Mouse (Mus musculus) common myeloid progenitor, adult 5-6 weeks (primary cell): ENCODE measurements around the gene Fam217a. TPM values are rescaled to one million over a fixed set of nuclear protein-coding genes. Genes with fewer than 3 reads are reported as not detected.
A peak's percentile ranks its signal among the peaks of the same experiment; 100 is the strongest.
"Not testable (repeated sequence)": the region's sequence is repeated elsewhere in the genome, so short reads cannot be mapped to it uniquely, and the experiment has no call there.

Source experiments
- ATAC-seq: replicated peaks from 2 replicates; pipeline ENCODE4 v1.8.0; 2016; ENCODE audit warnings: low read depth, mild to moderate bottlenecking, moderate TSS enrichment, inconsistent platforms; ENCODE audit not compliant: poor library complexity, severe bottlenecking
- total RNA-seq: library from RNA; stranded (forward); fragments of 200-1000, 187-1606 nt; gene quantifications from 2 replicates; pipeline ENCODE4 v1.2.3, GENCODE M21; 2017

Gene Fam217a
- total RNA-seq, result 0.64 TPM in 1 of 2 replicates, not detected in the other

- no peak for ATAC-seq
Measured at GRCm38 (mm10) chr13:34924210-34924609, at the start of gene Fam217a, which contains the start of gene 4933417A18Rik. Gene Fam217a, minus strand, starts transcription at chr13:34924310. Gene 4933417A18Rik, plus strand, starts transcription at chr13:34924409.

DNA sequence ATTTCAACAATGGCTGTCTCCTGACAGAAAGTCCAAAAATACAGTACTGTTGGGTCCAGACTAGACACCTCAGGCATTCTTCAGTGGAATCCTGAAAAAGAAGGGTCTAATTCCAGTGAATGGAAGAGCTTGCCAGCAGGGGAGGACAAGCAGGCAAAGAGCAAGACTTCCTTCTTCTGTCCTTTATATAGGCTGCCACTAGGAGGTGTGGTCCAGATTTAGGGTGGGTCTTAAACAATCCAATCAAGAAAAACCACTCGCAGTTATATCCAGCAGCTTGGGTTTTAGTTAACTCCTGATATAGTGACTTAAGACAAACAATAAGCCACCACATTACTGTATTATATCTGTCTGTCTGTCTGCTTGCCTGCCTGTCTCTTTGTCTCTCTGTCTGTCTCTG, 49.7 kb upstream of the Fam217a start:
- ATAC-seq, result peak; percentile 63

- peak; percentile 84 for ATAC-seq
Measured at GRCm38 (mm10) chr13:34973149-34973548, 49.0 kb upstream of the Fam217a start.

DNA sequence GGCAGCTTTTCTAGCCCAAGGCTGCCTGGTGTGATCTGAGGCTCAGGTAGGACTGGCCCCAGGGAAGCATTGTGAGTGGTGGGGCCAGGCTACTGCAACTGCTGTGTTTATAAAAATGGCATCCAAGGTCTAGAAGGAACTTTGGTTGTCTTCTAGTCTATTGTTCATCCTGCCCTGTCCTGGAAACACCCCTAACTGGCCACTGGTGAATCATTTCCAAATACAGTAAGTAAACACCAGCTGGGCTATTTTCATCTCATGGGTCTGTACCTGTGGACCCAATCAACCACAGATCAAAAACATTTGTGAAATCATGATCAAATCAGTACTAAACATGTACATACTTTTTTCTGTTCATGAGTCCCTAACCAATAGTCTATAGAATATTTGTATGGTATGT, 48.3 kb upstream of the Fam217a start:
- ATAC-seq, result not testable (repeated sequence)

DNA sequence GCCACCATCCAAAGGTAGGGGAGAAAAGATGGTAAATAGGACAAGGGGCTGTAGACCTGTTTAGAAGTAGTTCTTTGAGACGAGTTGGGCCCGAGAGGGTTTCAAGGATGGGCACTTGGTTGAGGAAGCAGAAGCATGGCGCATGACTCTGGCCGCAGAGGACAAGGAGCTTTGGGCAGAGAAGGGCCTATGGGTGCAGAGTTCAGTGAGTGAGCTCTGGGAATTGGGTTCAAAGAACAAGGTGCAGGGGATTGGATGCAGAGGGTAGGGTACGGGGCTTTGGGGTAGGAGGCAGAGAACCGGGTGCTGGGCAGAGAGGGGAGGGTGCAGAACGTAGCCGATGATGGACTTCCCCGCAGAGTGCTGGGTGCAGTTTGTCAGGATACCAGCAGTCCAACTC, 41.5 kb upstream of the Fam217a start:
- ATAC-seq, result peak; percentile 45; the same call in 1 of the 2 replicates

- ATAC-seq, result no peak
Measured at GRCm38 (mm10) chr13:34964866-34965265, 40.8 kb upstream of the Fam217a start.

DNA sequence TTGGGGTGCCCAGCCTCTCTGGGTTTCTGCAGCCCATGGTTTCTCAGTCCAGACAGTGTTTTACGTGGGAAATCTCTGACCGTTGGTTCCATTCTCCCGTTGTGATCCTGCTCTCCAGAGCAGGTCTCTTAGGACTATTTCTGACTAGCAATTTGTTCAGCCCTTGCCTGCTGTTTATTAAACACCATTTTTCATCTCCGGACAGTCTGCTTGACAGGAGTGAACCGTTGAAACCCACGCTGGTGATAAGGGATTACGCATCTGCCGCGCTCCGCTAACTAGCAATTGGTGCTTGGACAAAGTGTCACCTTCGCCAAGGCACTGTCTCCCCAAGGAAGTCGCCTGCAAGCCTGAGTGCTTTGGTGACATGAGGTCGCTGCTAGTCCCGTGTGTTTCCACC, 40.3 kb upstream of the Fam217a start:
- ATAC-seq, result peak; percentile 29; the same call in 1 of the 2 replicates

GRCm38 (mm10) chr13:34963511-34964397, 39.6 kb upstream of the Fam217a start, which contains the start of gene Eci3:
Gene Eci3, minus strand, starts transcription at chr13:34963810.
- peak; percentile 69 for ATAC-seq

DNA sequence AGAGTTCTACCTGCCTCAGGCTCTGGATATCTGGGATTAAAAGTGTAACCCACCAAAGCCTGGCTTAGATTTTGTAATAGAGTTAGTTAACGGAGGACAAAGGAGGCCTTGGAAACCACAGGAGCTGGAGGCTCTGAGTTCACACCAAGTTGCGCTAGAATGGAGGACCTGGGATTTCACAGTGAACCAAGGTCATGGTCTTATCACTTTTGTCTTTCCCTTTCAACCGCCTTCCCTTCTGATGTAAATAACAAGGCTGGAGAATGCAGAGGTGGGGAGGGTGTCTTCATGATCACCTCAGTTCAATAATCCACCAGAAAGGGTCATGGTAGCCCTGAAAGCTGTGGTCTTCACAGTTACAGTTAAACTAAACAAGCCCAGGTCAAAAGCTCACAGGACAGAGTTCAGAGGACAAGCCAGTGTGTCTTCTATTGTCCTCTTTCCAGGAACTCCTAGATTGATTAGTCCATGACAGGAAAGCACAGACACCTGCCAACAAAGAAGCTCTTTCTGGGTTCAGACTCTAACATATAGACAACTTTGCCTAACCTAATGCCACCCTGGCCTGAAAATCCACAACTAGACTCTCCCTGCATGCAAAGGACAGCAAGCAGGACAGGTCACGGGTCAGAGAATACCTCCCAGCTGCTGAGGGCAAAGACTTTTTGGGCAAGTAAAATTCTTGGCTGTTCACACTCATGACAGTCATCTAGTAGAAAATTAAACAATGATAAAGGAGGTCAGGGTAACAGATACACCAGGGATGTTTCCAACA, 37.1 kb upstream of the Fam217a start:
- ATAC-seq, result no peak

DNA sequence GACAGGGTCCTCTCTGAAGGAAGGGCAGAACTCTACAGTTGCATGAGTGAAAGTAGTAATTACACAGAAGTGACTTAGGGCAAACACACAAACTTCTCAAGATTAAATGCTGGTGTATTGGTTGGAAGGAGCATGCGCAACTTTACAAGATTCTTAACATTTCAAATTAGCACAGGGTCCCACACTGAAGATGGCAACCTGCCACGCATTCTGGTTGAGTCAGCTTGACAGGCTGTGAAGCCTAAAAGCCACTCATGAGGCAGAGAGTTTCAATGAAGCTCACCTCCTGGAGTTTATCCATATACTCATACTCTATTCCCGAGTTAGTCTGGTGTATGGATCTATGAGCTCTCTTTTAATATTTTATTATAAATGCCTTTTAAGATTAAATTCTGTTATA, 34.0 kb upstream of the Fam217a start:
- not testable (repeated sequence) for ATAC-seq

- no peak for ATAC-seq
Measured at GRCm38 (mm10) chr13:34956901-34957300, 32.8 kb upstream of the Fam217a start.

GRCm38 (mm10) chr13:34951437-34951836, 27.3 kb upstream of the Fam217a start:
- peak; percentile 96 for ATAC-seq

GRCm38 (mm10) chr13:34942370-34942769, 18.3 kb upstream of the Fam217a start:
- no peak for ATAC-seq

DNA sequence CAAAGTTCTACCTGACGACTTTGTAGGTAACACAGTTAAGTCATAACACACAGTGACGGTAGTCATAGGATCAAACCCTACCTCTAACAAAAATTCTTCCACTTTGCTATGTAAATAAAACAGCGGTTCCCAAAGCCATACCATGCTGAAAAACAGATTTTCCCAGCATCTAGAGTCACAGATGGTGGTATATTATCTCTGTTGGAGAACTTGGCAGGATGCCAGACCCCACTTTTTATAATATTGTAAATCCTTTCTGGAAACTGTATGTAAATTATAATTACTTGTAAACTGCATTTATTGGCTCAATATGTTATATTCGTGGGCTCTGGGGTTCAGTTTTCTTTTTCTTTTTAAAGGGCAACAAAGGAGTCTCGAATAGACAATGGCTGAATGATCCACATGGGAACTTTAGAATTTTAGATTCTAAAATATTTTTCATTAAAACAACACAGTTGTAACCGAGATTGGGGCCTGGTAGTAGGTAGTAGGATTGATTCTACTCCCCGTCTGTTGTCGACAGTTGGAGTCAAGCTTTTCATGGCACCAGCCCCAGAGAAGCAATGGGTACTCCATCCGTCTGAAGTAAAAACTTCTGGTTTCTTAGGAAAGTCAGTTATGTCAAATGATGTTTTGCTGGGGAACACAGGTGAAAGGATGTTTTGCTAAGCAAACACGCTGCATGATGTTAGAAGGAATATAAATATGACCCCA, 11.0 kb upstream of the Fam217a start:
- no peak for ATAC-seq

DNA sequence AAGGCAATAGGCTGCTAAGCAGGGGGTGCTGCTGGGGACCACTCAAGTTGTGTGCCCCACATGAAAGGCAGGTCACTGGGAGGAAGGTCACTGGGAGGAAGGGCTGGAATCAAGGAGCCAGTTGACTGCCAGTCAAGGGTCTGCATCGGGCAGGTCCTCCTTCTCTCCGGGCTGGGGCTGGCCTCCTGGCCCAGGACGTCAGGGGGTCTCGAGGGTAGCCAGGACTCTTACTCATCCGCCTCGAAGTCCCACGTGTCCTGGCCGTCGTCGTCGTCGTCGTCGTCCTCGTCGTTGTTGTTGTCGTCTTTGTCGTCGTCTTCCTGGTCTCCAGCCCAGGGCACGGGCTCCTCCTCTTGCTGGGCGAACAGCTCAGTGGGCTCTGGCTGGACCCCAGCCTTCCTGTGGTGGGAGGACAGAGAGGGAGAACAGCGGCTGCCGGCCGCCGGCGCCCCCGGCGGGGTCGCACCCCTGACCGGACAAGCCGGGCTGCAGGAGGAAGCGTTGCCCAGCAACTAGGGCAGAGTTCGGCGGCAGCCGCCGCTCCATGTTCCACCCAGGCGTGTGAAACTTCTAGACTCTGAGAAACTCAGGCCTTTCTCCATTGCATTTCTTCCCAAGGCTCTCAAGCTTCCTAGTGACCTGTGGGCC, 7.5 kb downstream of the Fam217a start:
- no peak for ATAC-seq

- ATAC-seq, result peak; percentile 83
Measured at GRCm38 (mm10) chr13:34914614-34915013, 9.5 kb downstream of the Fam217a start.

DNA sequence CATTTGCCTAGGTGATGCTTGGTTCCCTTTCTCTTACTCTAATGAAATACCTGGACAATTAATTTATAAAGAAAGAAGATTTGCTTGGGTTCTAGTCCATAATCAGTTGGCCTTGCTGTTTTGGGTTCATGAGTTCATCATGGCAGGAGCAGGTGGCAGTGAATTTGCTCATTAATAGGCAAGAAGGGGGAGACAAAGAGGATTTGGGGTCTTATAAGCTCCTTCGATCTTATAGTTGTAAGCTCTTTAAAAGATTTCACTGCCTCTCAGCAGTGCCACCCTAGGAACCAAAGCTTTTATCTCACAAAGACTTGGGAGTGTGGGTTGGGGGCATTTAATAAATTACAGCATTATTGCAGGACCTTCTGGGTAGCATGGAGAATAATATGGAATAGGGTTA, 31.2 kb downstream of the Fam217a start:
- ATAC-seq, result no peak

- no peak for ATAC-seq
Measured at GRCm38 (mm10) chr13:34876481-34876880, 47.6 kb downstream of the Fam217a start.

GRCm38 (mm10) chr13:34875741-34876445, 48.2 kb downstream of the Fam217a start:
- peak; percentile 46 for ATAC-seq
